Mouse (Mus musculus): Measurements from ENCODE around the gene Pcnx2.

DNA sequence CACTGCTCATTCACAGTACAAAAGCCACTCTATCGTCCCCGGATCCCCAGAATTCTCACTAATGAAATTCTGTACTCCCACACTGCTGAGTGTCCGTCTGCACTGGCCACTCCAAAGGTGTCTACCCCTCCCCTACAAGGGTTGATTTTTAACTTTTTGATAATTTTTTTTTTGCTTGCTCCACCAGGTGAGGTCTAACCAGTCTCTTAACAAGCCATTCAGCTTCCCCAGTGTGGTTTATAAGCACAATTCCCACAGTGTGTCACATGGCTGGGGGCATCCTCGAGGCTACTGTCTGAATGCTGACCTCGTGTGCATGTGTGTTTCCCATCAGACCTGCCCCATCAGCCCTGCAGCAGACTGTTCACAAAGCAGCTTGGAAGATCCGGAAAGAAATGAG is 40.9 kb downstream of the Pcnx2 start:
- TF ChIP-seq CTCF (conservative IDR thresholded peaks at IDR 0.05; ENCODE audit: low read length) (no peak), POU5F1 (IDR thresholded peaks at IDR 0.05; ENCODE audit: borderline replicate concordance, low read length) (no peak), NANOG (IDR thresholded peaks at IDR 0.05; ENCODE audit: borderline replicate concordance, low read length) (no peak)
